Mouse (Mus musculus): ENCODE measurements around the gene Bcan. TPM values are rescaled to one million over a fixed set of nuclear protein-coding genes. Genes with fewer than 3 reads are reported as not detected.
A peak's percentile ranks its signal among the peaks of the same experiment; 100 is the strongest.

Bcan gene
- polyA plus RNA-seq, 1 experiment from 2014 or later: 89.1 TPM

DNA sequence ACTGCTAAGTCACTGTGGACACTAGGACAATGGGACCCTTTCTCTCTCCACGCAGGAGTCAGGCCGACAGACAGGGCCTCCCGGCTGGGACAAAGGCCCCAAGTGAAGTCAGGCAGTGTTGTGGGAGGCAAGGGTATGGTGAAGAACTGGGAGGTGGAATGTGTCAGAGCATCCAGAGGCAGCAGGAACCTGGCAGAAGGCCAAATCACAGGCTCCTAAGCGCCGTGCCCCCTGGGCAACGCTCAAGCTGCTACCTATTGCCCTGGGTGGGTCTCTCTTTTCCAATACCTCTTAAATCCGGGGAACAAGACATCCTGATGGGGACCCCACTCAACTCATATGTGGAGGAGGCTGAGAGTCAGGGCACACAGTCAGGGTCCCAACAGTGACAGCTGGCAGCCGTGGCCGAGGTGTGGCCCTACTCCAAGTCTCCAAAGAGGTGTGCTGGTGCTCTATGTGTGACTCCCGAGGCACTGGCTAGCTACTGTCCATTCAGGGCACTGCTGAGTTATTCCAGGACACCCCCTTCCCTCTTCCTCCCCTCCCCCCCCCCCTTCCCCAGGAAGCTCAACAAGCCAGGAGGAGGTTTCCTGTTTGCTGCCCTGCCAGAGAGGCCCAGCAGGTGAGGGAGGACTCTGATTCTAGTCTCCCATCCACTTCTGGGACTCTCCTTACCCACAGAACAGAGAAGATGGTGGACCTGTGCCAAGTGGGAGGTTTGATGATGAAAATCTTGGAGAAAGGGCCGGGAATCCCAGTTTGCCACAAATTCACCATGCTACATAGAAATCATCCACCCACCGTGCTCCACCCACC is 14.3 kb downstream of the Bcan start:
- no peaks in the 10 kb centered on the region for H3K9me3 ChIP-seq (ENCODE audit: control insufficient read depth, low read length)
- peak; percentile 16; the same call in 1 of the 2 replicates for ATAC-seq (ENCODE audit: low FRiP score)
- WGBS: 21% methylated on average over 12 of the region's 12 CpGs
- no peak overlapping the region for H3K9ac ChIP-seq
- H3K36me3 ChIP-seq (replicated peaks; ENCODE audit: control insufficient read depth, insufficient read depth): no peaks in the 10 kb centered on the region
- peak overlapping the region; percentile 8; the same call in 1 of the 2 replicates for H3K4me2 ChIP-seq (replicated peaks)
- no peaks in the 10 kb centered on the region for H3K27me3 ChIP-seq (ENCODE audit: control insufficient read depth, insufficient read depth, low read length)
- peaks cover 38% of the 10 kb centered on the region for H3K4me1 ChIP-seq (replicated peaks; ENCODE audit: control insufficient read depth, insufficient read depth, low read length)
- no peak overlapping the region for H3K4me3 ChIP-seq (replicated peaks; ENCODE audit: low read length)
- peak; percentile 49 for DNase-seq (ENCODE audit: low spot score)
- peak overlapping the region; percentile 27; the same call in 1 of the 2 replicates for H3K27ac ChIP-seq

DNA sequence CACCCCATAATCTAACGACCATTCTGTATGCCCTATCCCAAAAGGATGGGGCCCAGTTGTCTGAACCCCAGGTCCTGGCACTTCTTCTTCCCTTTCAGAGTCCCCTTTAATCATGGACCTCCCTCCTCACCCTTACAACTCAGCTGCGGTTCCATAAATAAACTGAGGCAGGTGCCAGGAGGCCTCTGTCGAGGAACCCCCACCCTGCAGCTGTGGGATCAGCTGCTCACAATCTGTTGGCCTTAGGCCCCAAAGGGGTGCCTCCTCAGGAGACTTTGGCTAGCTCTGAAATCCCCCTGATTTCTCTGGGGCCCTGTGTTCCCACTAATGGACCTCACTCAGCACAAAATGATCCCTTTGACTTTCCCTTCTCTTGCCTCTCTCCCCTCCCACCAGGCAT is 15.9 kb downstream of the Bcan start:
- H3K27me3 ChIP-seq (ENCODE audit: control insufficient read depth, insufficient read depth, low read length): no peaks in the 10 kb centered on the region
- ATAC-seq (ENCODE audit: low FRiP score): no peak
- WGBS: 34% methylated on average over 3 of the region's 3 CpGs
- H3K4me1 ChIP-seq (replicated peaks; ENCODE audit: control insufficient read depth, insufficient read depth, low read length): peaks cover 38% of the 10 kb centered on the region
- no peaks in the 10 kb centered on the region for H3K36me3 ChIP-seq (replicated peaks; ENCODE audit: control insufficient read depth, insufficient read depth)
- no peak overlapping the region for H3K4me3 ChIP-seq (replicated peaks; ENCODE audit: low read length)
- peak overlapping the region; percentile 26; the same call in 1 of the 2 replicates for H3K9ac ChIP-seq
- no peak for DNase-seq (ENCODE audit: low spot score)
- no peaks in the 10 kb centered on the region for H3K9me3 ChIP-seq (ENCODE audit: control insufficient read depth, low read length)
- no peak overlapping the region for H3K4me2 ChIP-seq (replicated peaks)
- no peak overlapping the region for H3K27ac ChIP-seq

DNA sequence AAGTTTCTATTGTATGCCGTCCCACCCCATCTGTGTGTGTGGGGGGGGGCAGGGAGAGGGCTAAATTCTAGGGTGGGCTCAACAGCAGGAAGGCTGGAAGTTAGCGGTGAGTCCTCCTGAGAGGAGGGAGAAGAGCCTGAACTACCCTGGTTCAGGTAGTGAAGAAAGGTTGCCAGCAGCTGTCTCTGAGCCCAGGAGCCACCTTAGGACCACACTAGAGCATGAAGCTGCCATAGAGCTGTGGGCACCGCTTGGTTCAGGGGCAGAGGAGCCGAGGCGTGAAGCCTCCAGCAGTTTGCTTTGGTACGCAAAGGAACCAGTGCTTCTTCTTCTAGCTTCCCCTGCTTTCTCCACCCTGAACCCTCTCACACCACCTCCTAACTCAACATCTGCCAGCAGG is 16.4 kb downstream of the Bcan start:
- peak overlapping the region; percentile 24; the same call in 1 of the 2 replicates for H3K4me2 ChIP-seq (replicated peaks)
- H3K36me3 ChIP-seq (replicated peaks; ENCODE audit: control insufficient read depth, insufficient read depth): no peaks in the 10 kb centered on the region
- peaks cover 38% of the 10 kb centered on the region for H3K4me1 ChIP-seq (replicated peaks; ENCODE audit: control insufficient read depth, insufficient read depth, low read length)
- no peak overlapping the region for H3K27ac ChIP-seq
- H3K9me3 ChIP-seq (ENCODE audit: control insufficient read depth, low read length): no peaks in the 10 kb centered on the region
- no peak overlapping the region for H3K4me3 ChIP-seq (replicated peaks; ENCODE audit: low read length)
- ATAC-seq (ENCODE audit: low FRiP score) (no peak), DNase-seq (ENCODE audit: low spot score) (no peak)
- peak overlapping the region; percentile 26; the same call in 1 of the 2 replicates for H3K9ac ChIP-seq
- no peaks in the 10 kb centered on the region for H3K27me3 ChIP-seq (ENCODE audit: control insufficient read depth, insufficient read depth, low read length)
- WGBS: 47% methylated on average over 6 of the region's 6 CpGs

DNA sequence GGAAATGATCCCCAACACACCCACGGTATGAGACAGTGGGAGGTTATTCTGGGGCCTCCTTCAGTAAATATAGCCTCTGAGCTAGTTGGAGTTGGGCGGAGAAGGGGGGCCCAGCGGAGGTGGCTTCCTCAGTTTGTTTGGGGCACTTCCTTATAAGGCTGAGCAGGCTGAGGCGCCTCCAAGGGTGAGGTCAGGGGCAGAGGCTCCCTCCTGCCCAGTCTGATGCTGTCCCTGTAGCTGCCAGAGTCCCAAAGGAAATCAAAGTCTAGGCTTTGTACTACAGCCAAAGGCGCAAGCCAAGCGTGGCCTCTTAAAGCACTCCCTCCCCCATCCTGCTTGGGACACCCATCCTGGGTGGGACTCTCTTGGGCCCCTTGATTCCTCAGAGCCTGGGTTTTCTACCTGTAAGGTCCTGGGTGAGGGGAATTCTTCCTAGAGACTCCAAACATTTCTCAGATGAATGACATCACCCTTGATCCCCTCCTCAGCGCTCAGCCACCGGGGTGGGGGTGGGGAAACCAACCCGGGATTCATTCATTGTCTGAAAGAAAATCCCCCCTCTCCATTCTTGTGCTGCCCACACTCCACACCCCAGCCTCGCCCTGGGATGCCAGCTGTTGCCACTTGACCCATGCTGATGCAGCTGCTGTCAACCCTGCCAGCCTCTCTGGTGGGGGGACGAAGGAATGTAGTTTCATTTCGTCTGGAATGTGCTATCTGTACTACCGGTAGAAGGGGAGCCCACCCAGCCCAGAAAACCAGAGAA is 17.0 kb downstream of the Bcan start:
- DNase-seq (ENCODE audit: low spot score) (no peak), ATAC-seq (ENCODE audit: low FRiP score) (no peak)
- Histone ChIP-seq H3K36me3 (replicated peaks; ENCODE audit: control insufficient read depth, insufficient read depth) (no peaks in the 10 kb centered on the region), H3K27ac (peak overlapping the region; percentile 28; the same call in 1 of the 2 replicates), H3K9ac (peak overlapping the region; percentile 26; the same call in 1 of the 2 replicates), H3K4me1 (replicated peaks; ENCODE audit: control insufficient read depth, insufficient read depth, low read length) (peaks cover 34% of the 10 kb centered on the region), H3K4me3 (replicated peaks; ENCODE audit: low read length) (no peak overlapping the region), H3K27me3 (ENCODE audit: control insufficient read depth, insufficient read depth, low read length) (no peaks in the 10 kb centered on the region), H3K9me3 (ENCODE audit: control insufficient read depth, low read length) (no peaks in the 10 kb centered on the region), H3K4me2 (replicated peaks) (peak overlapping the region; percentile 24)
- WGBS: 5% methylated on average over 13 of the region's 13 CpGs

DNA sequence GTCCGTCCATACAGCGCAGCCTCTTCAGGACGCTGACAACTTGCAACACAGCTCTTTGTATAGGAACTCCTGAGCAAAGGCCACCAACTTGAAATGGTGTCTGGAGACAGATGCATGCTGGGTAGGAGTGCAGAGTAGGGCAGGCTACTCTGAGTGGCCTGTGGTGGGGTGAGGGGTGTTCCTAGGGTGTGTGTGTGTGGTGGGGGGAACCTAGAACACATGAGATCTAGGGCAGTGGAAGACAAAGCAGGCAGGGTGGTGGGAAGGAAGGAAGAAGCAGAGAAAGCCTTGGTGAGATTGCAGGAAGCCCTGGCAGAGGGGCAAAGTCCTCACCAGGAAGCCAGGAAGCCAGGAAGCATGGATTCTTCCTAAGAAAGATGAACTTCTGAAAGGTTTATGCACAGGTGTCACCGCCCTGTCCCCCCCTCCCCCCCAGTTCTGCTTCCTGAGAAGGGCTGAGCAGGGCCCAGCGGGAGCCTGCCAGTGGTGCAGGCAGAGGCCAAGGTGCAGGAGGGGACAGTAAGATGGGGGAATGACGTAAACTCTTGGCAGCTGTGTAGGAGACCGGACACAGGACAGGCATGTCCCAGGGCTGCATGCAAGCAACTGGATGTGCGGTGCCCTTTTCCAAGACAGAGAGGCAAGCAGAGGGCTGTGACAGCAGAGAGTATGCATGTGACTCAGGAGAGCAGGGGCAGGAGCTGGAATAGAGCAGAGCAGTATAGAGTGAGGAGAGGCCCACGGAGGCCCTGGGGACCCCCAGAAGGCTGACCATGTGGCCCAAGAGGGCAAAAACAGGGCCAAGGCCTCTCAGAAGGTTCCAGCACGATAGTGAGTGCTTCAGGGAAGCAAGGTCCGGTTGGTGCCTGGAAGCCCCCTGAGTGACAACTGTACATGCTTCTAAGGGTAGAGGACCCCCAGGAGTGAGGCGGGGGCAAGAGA is 17.9 kb downstream of the Bcan start:
- WGBS: 35% methylated on average over 12 of the region's 12 CpGs
- no peak overlapping the region for H3K4me3 ChIP-seq (replicated peaks; ENCODE audit: low read length)
- ATAC-seq (ENCODE audit: low FRiP score) (no peak), DNase-seq (ENCODE audit: low spot score) (no peak)
- no peaks in the 10 kb centered on the region for H3K27me3 ChIP-seq (ENCODE audit: control insufficient read depth, insufficient read depth, low read length)
- H3K4me1 ChIP-seq (replicated peaks; ENCODE audit: control insufficient read depth, insufficient read depth, low read length): peaks cover 30% of the 10 kb centered on the region
- no peak overlapping the region for H3K4me2 ChIP-seq (replicated peaks)
- H3K27ac ChIP-seq: peak overlapping the region; percentile 28; the same call in 1 of the 2 replicates
- H3K9me3 ChIP-seq (ENCODE audit: control insufficient read depth, low read length): no peaks in the 10 kb centered on the region
- H3K36me3 ChIP-seq (replicated peaks; ENCODE audit: control insufficient read depth, insufficient read depth): no peaks in the 10 kb centered on the region; the same call in 1 of the 2 replicates
- H3K9ac ChIP-seq: no peak overlapping the region

DNA sequence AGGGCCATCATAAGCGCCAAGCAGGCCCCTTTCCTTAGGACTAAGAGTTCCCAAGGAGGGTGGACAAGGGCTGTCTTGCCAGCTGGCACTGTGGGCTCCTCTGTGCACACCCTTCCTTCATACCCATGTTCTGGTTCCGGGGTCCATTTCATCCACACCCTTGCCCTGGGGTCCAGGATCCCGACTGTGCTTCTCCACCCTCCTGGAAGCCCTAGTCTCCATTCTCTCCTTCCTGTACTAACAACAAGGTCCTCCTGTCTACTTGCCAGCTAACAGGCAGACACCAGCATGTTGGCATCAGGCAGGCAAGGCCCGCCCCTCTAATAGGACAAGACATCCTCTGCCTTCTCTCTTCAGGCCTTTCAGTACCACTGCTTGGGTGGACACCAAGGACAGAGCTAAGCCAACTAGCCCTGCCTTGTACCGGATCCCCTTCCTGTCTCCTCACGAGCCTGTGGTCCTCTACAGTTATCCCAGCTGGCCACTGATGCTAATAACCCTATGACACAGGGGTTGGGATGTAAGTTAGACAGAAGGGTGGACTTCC is 18.7 kb downstream of the Bcan start:
- no peak for DNase-seq (ENCODE audit: low spot score)
- Histone ChIP-seq H3K9ac (no peak overlapping the region), H3K4me1 (replicated peaks; ENCODE audit: control insufficient read depth, insufficient read depth, low read length) (peaks cover 25% of the 10 kb centered on the region), H3K4me3 (replicated peaks; ENCODE audit: low read length) (no peak overlapping the region), H3K27ac (no peak overlapping the region), H3K9me3 (ENCODE audit: control insufficient read depth, low read length) (no peaks in the 10 kb centered on the region), H3K4me2 (replicated peaks) (no peak overlapping the region), H3K36me3 (replicated peaks; ENCODE audit: control insufficient read depth, insufficient read depth) (no peaks in the 10 kb centered on the region; the same call in 1 of the 2 replicates), H3K27me3 (ENCODE audit: control insufficient read depth, insufficient read depth, low read length) (no peaks in the 10 kb centered on the region)
- WGBS: 87% methylated on average over 6 of the region's 6 CpGs
- ATAC-seq (ENCODE audit: low FRiP score): no peak

DNA sequence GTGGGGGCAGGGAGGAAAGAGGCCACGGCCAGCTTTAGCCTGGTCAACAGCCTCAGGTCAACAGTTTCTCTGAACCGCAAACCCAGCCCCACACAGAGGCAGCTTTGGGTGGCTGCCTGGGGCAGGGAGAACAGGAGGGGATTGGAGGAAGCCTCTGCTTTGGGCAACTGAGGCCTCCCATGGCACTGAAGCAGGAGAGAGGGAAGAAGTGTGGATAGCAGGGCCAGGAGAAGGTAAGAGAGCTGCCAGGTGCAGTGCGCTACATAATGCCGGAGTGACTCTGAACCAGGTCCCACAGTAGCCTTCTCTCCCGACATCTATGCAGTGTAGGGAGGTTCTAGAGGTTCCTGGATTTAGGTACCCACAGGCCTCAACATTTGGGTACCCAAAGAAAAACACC is 19.3 kb downstream of the Bcan start:
- Histone ChIP-seq H3K4me3 (replicated peaks; ENCODE audit: low read length) (no peak overlapping the region), H3K4me2 (replicated peaks) (no peak overlapping the region), H3K9ac (no peak overlapping the region), H3K27ac (no peak overlapping the region), H3K27me3 (ENCODE audit: control insufficient read depth, insufficient read depth, low read length) (no peaks in the 10 kb centered on the region), H3K4me1 (replicated peaks; ENCODE audit: control insufficient read depth, insufficient read depth, low read length) (peaks cover 25% of the 10 kb centered on the region), H3K9me3 (ENCODE audit: control insufficient read depth, low read length) (no peaks in the 10 kb centered on the region), H3K36me3 (replicated peaks; ENCODE audit: control insufficient read depth, insufficient read depth) (peaks cover 4% of the 10 kb centered on the region; the same call in 1 of the 2 replicates)
- no peak for ATAC-seq (ENCODE audit: low FRiP score)
- no peak for DNase-seq (ENCODE audit: low spot score)
- WGBS: 63% methylated on average over 5 of the region's 5 CpGs

DNA sequence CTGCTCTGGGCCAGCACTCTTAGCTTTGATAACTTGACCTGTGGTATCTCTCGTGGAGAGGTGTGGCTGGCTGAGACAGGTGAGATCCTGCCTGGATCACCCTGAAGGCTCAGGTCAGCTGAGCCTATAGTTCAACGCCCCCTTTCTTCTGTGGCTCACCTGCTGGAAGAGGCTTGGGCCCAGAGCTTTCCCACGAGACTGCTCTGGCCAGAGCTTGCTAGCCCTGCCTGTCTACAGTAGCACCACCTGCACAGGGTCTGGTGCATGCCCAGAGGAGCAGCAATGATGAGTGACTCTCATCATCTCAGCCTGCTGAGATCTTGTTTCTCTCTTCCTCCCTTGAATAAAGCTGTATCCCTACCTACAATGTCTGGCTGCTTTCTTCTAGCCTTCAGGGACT is 19.9 kb downstream of the Bcan start:
- H3K9me3 ChIP-seq (ENCODE audit: control insufficient read depth, low read length): no peaks in the 10 kb centered on the region
- H3K4me3 ChIP-seq (replicated peaks; ENCODE audit: low read length): no peak overlapping the region
- 59% methylated on average over 3 of the region's 3 CpGs for whole genome bisulfite sequencing
- H3K4me1 ChIP-seq (replicated peaks; ENCODE audit: control insufficient read depth, insufficient read depth, low read length): peaks cover 25% of the 10 kb centered on the region
- no peak overlapping the region for H3K27ac ChIP-seq
- no peak for ATAC-seq (ENCODE audit: low FRiP score)
- no peak overlapping the region for H3K4me2 ChIP-seq (replicated peaks)
- DNase-seq (ENCODE audit: low spot score): no peak
- no peaks in the 10 kb centered on the region for H3K27me3 ChIP-seq (ENCODE audit: control insufficient read depth, insufficient read depth, low read length)
- H3K9ac ChIP-seq: no peak overlapping the region
- H3K36me3 ChIP-seq (replicated peaks; ENCODE audit: control insufficient read depth, insufficient read depth): peaks cover 6% of the 10 kb centered on the region; the same call in 1 of the 2 replicates

Data from hindbrain, embryonic 14.5 days (tissue).